Mouse (Mus musculus): ENCODE measurements around the gene 2900011O08Rik. TPM values are rescaled to one million over a fixed set of nuclear protein-coding genes. Genes with fewer than 3 reads are reported as not detected.
"Not testable (repeated sequence)": the region's sequence is repeated elsewhere in the genome, so short reads cannot be mapped to it uniquely, and the experiment has no call there.

2900011O08Rik gene
- polyA plus RNA-seq, 1 experiment from 2014 or later: 0.44 TPM

GRCm38 (mm10) chr16:14068701-14069100 is 82.3 kb downstream of the 2900011O08Rik start:
- not testable (repeated sequence) for H3K4me2 ChIP-seq (ENCODE audit: low read depth, low read length); H3K27me3 ChIP-seq (ENCODE audit: control insufficient read depth, insufficient read depth, low read depth, low read length); H3K36me3 ChIP-seq (ENCODE audit: control insufficient read depth, insufficient read depth, low read length); H3K4me3 ChIP-seq (ENCODE audit: low read length); H3K9ac ChIP-seq (ENCODE audit: low read length); ATAC-seq (ENCODE audit: low read depth); H3K9me3 ChIP-seq (ENCODE audit: control insufficient read depth, low read length); H3K4me1 ChIP-seq (replicated peaks; ENCODE audit: control insufficient read depth, insufficient read depth, low read length); H3K27ac ChIP-seq (ENCODE audit: low read length)
- 71% methylated on average over 2 of the region's 2 CpGs for WGBS

GRCm38 (mm10) chr16:14070471-14071169 is 84.2 kb downstream of the 2900011O08Rik start:
- Histone ChIP-seq H3K9ac (ENCODE audit: low read length) (no peak overlapping the region), H3K4me2 (ENCODE audit: low read depth, low read length) (no peak overlapping the region), H3K4me3 (ENCODE audit: low read length) (no peak overlapping the region), H3K27ac (ENCODE audit: low read length) (no peak overlapping the region), H3K36me3 (ENCODE audit: control insufficient read depth, insufficient read depth, low read length) (no peaks in the 10 kb centered on the region), H3K4me1 (replicated peaks; ENCODE audit: control insufficient read depth, insufficient read depth, low read length) (no peaks in the 10 kb centered on the region), H3K27me3 (ENCODE audit: control insufficient read depth, insufficient read depth, low read depth, low read length) (no peaks in the 10 kb centered on the region), H3K9me3 (ENCODE audit: control insufficient read depth, low read length) (no peaks in the 10 kb centered on the region)
- no peak for ATAC-seq (ENCODE audit: low read depth)
- 51% methylated on average over 5 of the region's 5 CpGs for WGBS

GRCm38 (mm10) chr16:14082925-14083324 is 96.5 kb downstream of the 2900011O08Rik start:
- H3K9me3 ChIP-seq (ENCODE audit: control insufficient read depth, low read length): no peaks in the 10 kb centered on the region
- no peak for ATAC-seq (ENCODE audit: low read depth)
- no peaks in the 10 kb centered on the region for H3K27me3 ChIP-seq (ENCODE audit: control insufficient read depth, insufficient read depth, low read depth, low read length)
- H3K4me3 ChIP-seq (ENCODE audit: low read length): no peak overlapping the region
- H3K36me3 ChIP-seq (ENCODE audit: control insufficient read depth, insufficient read depth, low read length): no peaks in the 10 kb centered on the region
- no peaks in the 10 kb centered on the region for H3K4me1 ChIP-seq (replicated peaks; ENCODE audit: control insufficient read depth, insufficient read depth, low read length)
- no peak overlapping the region for H3K4me2 ChIP-seq (ENCODE audit: low read depth, low read length)
- WGBS: 63% methylated on average over 2 of the region's 2 CpGs
- H3K9ac ChIP-seq (ENCODE audit: low read length): no peak overlapping the region
- H3K27ac ChIP-seq (ENCODE audit: low read length): no peak overlapping the region

GRCm38 (mm10) chr16:14088249-14088648 is 101.8 kb downstream of the 2900011O08Rik start:
- Histone ChIP-seq H3K36me3 (ENCODE audit: control insufficient read depth, insufficient read depth, low read length) (no peaks in the 10 kb centered on the region), H3K9me3 (ENCODE audit: control insufficient read depth, low read length) (no peaks in the 10 kb centered on the region), H3K4me1 (replicated peaks; ENCODE audit: control insufficient read depth, insufficient read depth, low read length) (no peaks in the 10 kb centered on the region), H3K27ac (ENCODE audit: low read length) (no peak overlapping the region), H3K9ac (ENCODE audit: low read length) (no peak overlapping the region), H3K4me3 (ENCODE audit: low read length) (no peak overlapping the region), H3K27me3 (ENCODE audit: control insufficient read depth, insufficient read depth, low read depth, low read length) (no peaks in the 10 kb centered on the region), H3K4me2 (ENCODE audit: low read depth, low read length) (no peak overlapping the region)
- WGBS: 67% methylated on average over 3 of the region's 3 CpGs
- ATAC-seq (ENCODE audit: low read depth): no peak

GRCm38 (mm10) chr16:14089296-14089695 is 102.9 kb downstream of the 2900011O08Rik start:
- no peak overlapping the region for H3K9ac ChIP-seq (ENCODE audit: low read length)
- H3K36me3 ChIP-seq (ENCODE audit: control insufficient read depth, insufficient read depth, low read length): no peaks in the 10 kb centered on the region
- no peak for ATAC-seq (ENCODE audit: low read depth)
- H3K27ac ChIP-seq (ENCODE audit: low read length): no peak overlapping the region
- no peaks in the 10 kb centered on the region for H3K4me1 ChIP-seq (replicated peaks; ENCODE audit: control insufficient read depth, insufficient read depth, low read length)
- H3K4me2 ChIP-seq (ENCODE audit: low read depth, low read length): no peak overlapping the region
- 80% methylated on average over 3 of the region's 3 CpGs for WGBS
- H3K27me3 ChIP-seq (ENCODE audit: control insufficient read depth, insufficient read depth, low read depth, low read length): no peaks in the 10 kb centered on the region
- H3K4me3 ChIP-seq (ENCODE audit: low read length): no peak overlapping the region
- no peaks in the 10 kb centered on the region for H3K9me3 ChIP-seq (ENCODE audit: control insufficient read depth, low read length)

- no peak overlapping the region for H3K27ac ChIP-seq (ENCODE audit: low read length)
- no peaks in the 10 kb centered on the region for H3K36me3 ChIP-seq (ENCODE audit: control insufficient read depth, insufficient read depth, low read length)
- H3K4me3 ChIP-seq (ENCODE audit: low read length): no peak overlapping the region
- no peaks in the 10 kb centered on the region for H3K27me3 ChIP-seq (ENCODE audit: control insufficient read depth, insufficient read depth, low read depth, low read length)
- no peak overlapping the region for H3K4me2 ChIP-seq (ENCODE audit: low read depth, low read length)
- no peaks in the 10 kb centered on the region for H3K4me1 ChIP-seq (replicated peaks; ENCODE audit: control insufficient read depth, insufficient read depth, low read length)
- WGBS: 75% methylated on average over 2 of the region's 2 CpGs
- no peak for ATAC-seq (ENCODE audit: low read depth)
- H3K9ac ChIP-seq (ENCODE audit: low read length): no peak overlapping the region
- no peaks in the 10 kb centered on the region for H3K9me3 ChIP-seq (ENCODE audit: control insufficient read depth, low read length)
Measured at GRCm38 (mm10) chr16:14091771-14092170, 105.4 kb downstream of the 2900011O08Rik start.

GRCm38 (mm10) chr16:14105891-14106290 is 119.5 kb downstream of the 2900011O08Rik start:
- no peak for ATAC-seq (ENCODE audit: low read depth)
- Histone ChIP-seq H3K36me3 (ENCODE audit: control insufficient read depth, insufficient read depth, low read length) (peaks cover 9% of the 10 kb centered on the region; the same call in 1 of the 2 replicates), H3K4me2 (ENCODE audit: low read depth, low read length) (no peak overlapping the region), H3K9me3 (ENCODE audit: control insufficient read depth, low read length) (no peaks in the 10 kb centered on the region), H3K27me3 (ENCODE audit: control insufficient read depth, insufficient read depth, low read depth, low read length) (no peaks in the 10 kb centered on the region), H3K27ac (ENCODE audit: low read length) (no peak overlapping the region), H3K4me1 (replicated peaks; ENCODE audit: control insufficient read depth, insufficient read depth, low read length) (no peaks in the 10 kb centered on the region), H3K4me3 (ENCODE audit: low read length) (no peak overlapping the region), H3K9ac (ENCODE audit: low read length) (no peak overlapping the region)
- WGBS: 85% methylated on average over 6 of the region's 6 CpGs

- 82% methylated on average over 3 of the region's 3 CpGs for WGBS
- Histone ChIP-seq H3K9me3 (ENCODE audit: control insufficient read depth, low read length) (no peaks in the 10 kb centered on the region), H3K4me3 (ENCODE audit: low read length) (no peak overlapping the region), H3K27me3 (ENCODE audit: control insufficient read depth, insufficient read depth, low read depth, low read length) (no peaks in the 10 kb centered on the region), H3K36me3 (ENCODE audit: control insufficient read depth, insufficient read depth, low read length) (peaks cover 34% of the 10 kb centered on the region), H3K4me1 (replicated peaks; ENCODE audit: control insufficient read depth, insufficient read depth, low read length) (no peaks in the 10 kb centered on the region), H3K27ac (ENCODE audit: low read length) (no peak overlapping the region), H3K9ac (ENCODE audit: low read length) (no peak overlapping the region), H3K4me2 (ENCODE audit: low read depth, low read length) (no peak overlapping the region)
- no peak for ATAC-seq (ENCODE audit: low read depth)
Measured at GRCm38 (mm10) chr16:14109651-14110230, 123.3 kb downstream of the 2900011O08Rik start.

GRCm38 (mm10) chr16:14110922-14111321 is 124.5 kb downstream of the 2900011O08Rik start:
- H3K9me3 ChIP-seq (ENCODE audit: control insufficient read depth, low read length): no peaks in the 10 kb centered on the region
- no peaks in the 10 kb centered on the region for H3K4me1 ChIP-seq (replicated peaks; ENCODE audit: control insufficient read depth, insufficient read depth, low read length)
- no peak overlapping the region for H3K9ac ChIP-seq (ENCODE audit: low read length)
- ATAC-seq (ENCODE audit: low read depth): no peak
- H3K4me3 ChIP-seq (ENCODE audit: low read length): no peak overlapping the region
- peaks cover 39% of the 10 kb centered on the region for H3K36me3 ChIP-seq (ENCODE audit: control insufficient read depth, insufficient read depth, low read length)
- no peak overlapping the region for H3K4me2 ChIP-seq (ENCODE audit: low read depth, low read length)
- no peaks in the 10 kb centered on the region for H3K27me3 ChIP-seq (ENCODE audit: control insufficient read depth, insufficient read depth, low read depth, low read length)
- 72% methylated on average over 2 of the region's 2 CpGs for WGBS
- no peak overlapping the region for H3K27ac ChIP-seq (ENCODE audit: low read length)
